Mouse (Mus musculus) limb, embryonic 14.5 days (tissue): Measurements from ENCODE around the gene Spin2g. TPM values are rescaled to one million over a fixed set of nuclear protein-coding genes. Genes with fewer than 3 reads are reported as not detected.
"Not testable (repeated sequence)": the region's sequence is repeated elsewhere in the genome, so short reads cannot be mapped to it uniquely, and the experiment has no call there.

Source experiments
- ATAC-seq: fragments of 200-750 bp; cut with Nextera tagmentation; 2 replicates; pipeline ENCODE4 v1.8.0; 2017; ENCODE audit warnings: low read depth, moderate number of reproducible peaks, moderate TSS enrichment; ENCODE audit not compliant: low FRiP score
- DNase-seq: peaks from one replicate; pipeline ENCODE4 v3.0.0-alpha.2; 2015; ENCODE audit warnings: low spot score
- H3K27ac ChIP-seq: fragments of 300-500 bp; sonication (generic); replicated peaks from 2 replicates; pipeline ENCODE4 v1.5.1; 2014; ENCODE audit warnings: low read depth, mild to moderate bottlenecking, low read length, moderate library complexity, mixed read lengths
- H3K27me3 ChIP-seq: fragments of 300-500 bp; sonication (generic); 2 replicates; pipeline ENCODE4 v1.6.1; 2014; ENCODE audit warnings: low read length, mixed read lengths; ENCODE audit not compliant: control insufficient read depth, insufficient read depth
- H3K36me3 ChIP-seq: fragments of 300-500 bp; sonication (generic); 2 replicates; pipeline ENCODE4 v1.6.1; 2014; ENCODE audit warnings: mild to moderate bottlenecking, low read length, moderate library complexity, mixed read lengths; ENCODE audit not compliant: control insufficient read depth, insufficient read depth
- H3K4me1 ChIP-seq: fragments of 300-500 bp; sonication (generic); 2 replicates; pipeline ENCODE4 v1.6.1; 2014; ENCODE audit warnings: antibody characterized with exemption, low read length, mixed read lengths; ENCODE audit not compliant: control insufficient read depth, insufficient read depth
- H3K4me2 ChIP-seq: fragments of 300-500 bp; sonication (generic); replicated peaks from 2 replicates; pipeline ENCODE4 v1.6.1; 2014; ENCODE audit warnings: low read depth, mild to moderate bottlenecking, low read length, moderate library complexity; ENCODE audit not compliant: severe bottlenecking
- H3K4me3 ChIP-seq: fragments of 300-500 bp; sonication (generic); replicated peaks from 2 replicates; pipeline ENCODE4 v1.5.1; 2014; ENCODE audit warnings: low read length
- H3K9ac ChIP-seq: fragments of 300-500 bp; sonication (generic); 2 replicates; pipeline ENCODE4 v1.6.1; 2014; ENCODE audit warnings: mild to moderate bottlenecking, low read depth, low read length, moderate library complexity; ENCODE audit not compliant: severe bottlenecking
- H3K9me3 ChIP-seq: fragments of 300-500 bp; sonication (generic); 2 replicates; pipeline ENCODE4 v1.6.1; 2016; ENCODE audit warnings: low read length; ENCODE audit not compliant: control insufficient read depth
- WGBS: fragments of 180-500 bp; shearing (Covaris S2); extraction: QIAGEN DNeasy Blood & Tissue Kit; methylation state at CpG from one replicate; pipeline ENCODE4 v1.1.7; 2014; 5-methylcytosine and 5-hydroxymethylcytosine counted together
- polyA plus RNA-seq, 2 experiments: library from polyadenylated mRNA; depleted of rRNA in 1 of 2; stranded (reverse) in 1 of 2; unstranded in 1 of 2; fragments of >200 nt; fragmentation: Nextera tagmentation in 1 of 2; extraction: Ambion mirVana in 1 of 2; gene quantifications; 2 replicates each; pipeline versions ENCODE4 v1.2.1 to v1.2.3; 2012 to 2014

Spin2g gene
- polyA plus RNA-seq (2012; rRNA removed) (not detected in 2 replicates), polyA plus RNA-seq (2014; fragmentation: Nextera tagmentation; extraction: Ambion mirVana) (not detected in 2 replicates)

- H3K4me2 ChIP-seq, H3K27ac ChIP-seq, H3K9ac ChIP-seq, H3K4me1 ChIP-seq, ATAC-seq, H3K9me3 ChIP-seq, H3K4me3 ChIP-seq, H3K36me3 ChIP-seq, DNase-seq, H3K27me3 ChIP-seq: not testable (repeated sequence)
- 80% methylated on average over 5 of the region's 6 CpGs for WGBS
These were observed at the start of gene Spin2g for GRCm38 (mm10) chrX:34238633-34239032. Spin2g (minus strand) TSS chrX:34238733.

Other genes with a start within 250 kb of the Spin2g start
- not detected in 2 replicates for gene Btbd35f9, start 77.2 kb downstream of the Spin2g start, polyA plus RNA-seq (2012; rRNA removed)
- not detected in 2 replicates for gene Btbd35f9, start 77.2 kb downstream of the Spin2g start, polyA plus RNA-seq (2014; fragmentation: Nextera tagmentation; extraction: Ambion mirVana)
- gene Btbd35f8, start 211.8 kb upstream of the Spin2g start, polyA plus RNA-seq (2012; rRNA removed) = not detected in 2 replicates
- gene Btbd35f8, start 211.8 kb upstream of the Spin2g start, polyA plus RNA-seq (2014; fragmentation: Nextera tagmentation; extraction: Ambion mirVana) = not detected in 2 replicates